Mouse (Mus musculus): ENCODE measurements around the gene Nxph1.

DNA sequence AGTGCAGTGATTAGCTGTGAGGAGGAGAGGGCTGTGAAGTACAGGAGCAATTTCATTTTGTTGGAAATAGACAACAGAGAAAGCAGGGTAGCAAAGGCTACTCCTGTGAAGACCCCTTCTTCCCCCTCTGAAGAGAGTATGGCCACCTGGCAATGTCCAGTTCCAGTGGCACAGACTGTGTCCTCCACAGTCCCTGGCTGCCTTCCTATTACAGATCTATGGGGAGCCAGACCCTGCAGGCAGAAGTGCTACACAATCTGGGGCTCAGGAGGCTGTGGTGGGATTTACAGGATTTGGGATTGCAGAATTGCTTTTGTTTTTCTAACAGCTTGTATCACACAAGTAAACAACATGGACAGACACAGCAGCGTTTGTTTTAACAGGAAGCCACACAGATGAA lies 94.2 kb downstream of the Nxph1 start:
- TF ChIP-seq CTCF (IDR thresholded peaks at IDR 0.05; ENCODE audit: low read depth, low read length) (no peak), GATA1 (IDR thresholded peaks at IDR 0.05; ENCODE audit: borderline replicate concordance, low read length) (no peak), GATA2 (IDR thresholded peaks at IDR 0.05; ENCODE audit: borderline replicate concordance, low read depth, low read length) (no peak), TAL1 (conservative IDR thresholded peaks at IDR 0.05; ENCODE audit: low read depth, low read length) (no peak), POLR2AphosphoS5 (IDR thresholded peaks at IDR 0.05; ENCODE audit: insufficient replicate concordance, low read depth, low read length) (no peak)

All from G1E (cell line).